Mouse (Mus musculus) liver, adult 2 months (tissue): ENCODE data around the gene Morc1.

Source experiments
- CTCF ChIP-seq: fragments of 200-500 bp; IDR thresholded peaks from 2 replicates; pipeline ENCODE4 v1.5.1; 2011; ENCODE audit warnings: low read depth, low read length, control low read depth
- POLR2A ChIP-seq: fragments of 200-500 bp; IDR thresholded peaks from 2 replicates; pipeline ENCODE4 v1.6.1; 2011; ENCODE audit warnings: low read length, control low read depth; ENCODE audit not compliant: insufficient read depth; ENCODE audit errors: extremely low read depth

GRCm38 (mm10) chr16:48412246-48412645 is 18.8 kb upstream of the Morc1 start, which contains the start of gene Gm5485:
- no peak for TF ChIP-seq POLR2A
- TF ChIP-seq CTCF: no peak
